Mouse (Mus musculus): ENCODE measurements at regions not wholly inside any gene's neighbourhood (a gene's known extent, or its start where the extent isn't known, plus 50 kb on each side); places are given as distances from the start of the nearest gene placed in this dataset.

- no peaks in the 10 kb centered on the region for H3K9me3 ChIP-seq (replicated peaks)
- H3K4me1 ChIP-seq (ENCODE audit: insufficient read depth, low read depth, low read length) = peaks cover 10% of the 10 kb centered on the region
- H3K4me3 ChIP-seq (ENCODE audit: low read depth, low read length) = no peak overlapping the region
- no peak for TF ChIP-seq TAL1 (conservative IDR thresholded peaks at IDR 0.05; ENCODE audit: low read depth, low read length)
- no peak for TF ChIP-seq POLR2AphosphoS5 (IDR thresholded peaks at IDR 0.05; ENCODE audit: insufficient replicate concordance, low read depth, low read length)
- no peak for TF ChIP-seq CTCF (IDR thresholded peaks at IDR 0.05; ENCODE audit: low read depth, low read length)
- no peak for TF ChIP-seq GATA2 (IDR thresholded peaks at IDR 0.05; ENCODE audit: borderline replicate concordance, low read depth, low read length)
- TF ChIP-seq GATA1 (IDR thresholded peaks at IDR 0.05; ENCODE audit: borderline replicate concordance, low read length) = no peak
- ATAC-seq (ENCODE audit: extremely low read depth, insufficient number of reproducible peaks, low FRiP score, poor library complexity, severe bottlenecking) (no peak), DNase-seq (ENCODE audit: low spot score) (no peak)
- no peaks in the 10 kb centered on the region for H3K36me3 ChIP-seq (replicated peaks)
- H3K27me3 ChIP-seq (ENCODE audit: insufficient read depth, low read length) = no peaks in the 10 kb centered on the region
Observed at GRCm38 (mm10) chrX:93888480-93888879, 56.5 kb upstream of the Pdk3 start.

GRCm38 (mm10) chrX:93888966-93889365 is 57.0 kb upstream of the Pdk3 start:
- DNase-seq (ENCODE audit: low spot score) = no peak
- H3K27me3 ChIP-seq (ENCODE audit: insufficient read depth, low read length) = no peaks in the 10 kb centered on the region
- no peaks in the 10 kb centered on the region for H3K9me3 ChIP-seq (replicated peaks)
- no peak overlapping the region for H3K4me3 ChIP-seq (ENCODE audit: low read depth, low read length)
- peaks cover 10% of the 10 kb centered on the region for H3K4me1 ChIP-seq (ENCODE audit: insufficient read depth, low read depth, low read length)
- ATAC-seq (ENCODE audit: extremely low read depth, insufficient number of reproducible peaks, low FRiP score, poor library complexity, severe bottlenecking) = no peak
- TF ChIP-seq GATA2 (IDR thresholded peaks at IDR 0.05; ENCODE audit: borderline replicate concordance, low read depth, low read length) (no peak), GATA1 (IDR thresholded peaks at IDR 0.05; ENCODE audit: borderline replicate concordance, low read length) (no peak), TAL1 (conservative IDR thresholded peaks at IDR 0.05; ENCODE audit: low read depth, low read length) (no peak)
- no peaks in the 10 kb centered on the region for H3K36me3 ChIP-seq (replicated peaks)

- Histone ChIP-seq H3K36me3 (replicated peaks) (no peaks in the 10 kb centered on the region), H3K4me3 (ENCODE audit: low read depth, low read length) (no peak overlapping the region), H3K9me3 (replicated peaks) (no peaks in the 10 kb centered on the region), H3K27me3 (ENCODE audit: insufficient read depth, low read length) (no peaks in the 10 kb centered on the region), H3K4me1 (ENCODE audit: insufficient read depth, low read depth, low read length) (peaks cover 10% of the 10 kb centered on the region)
- TF ChIP-seq POLR2AphosphoS5 (IDR thresholded peaks at IDR 0.05; ENCODE audit: insufficient replicate concordance, low read depth, low read length) (no peak), CTCF (IDR thresholded peaks at IDR 0.05; ENCODE audit: low read depth, low read length) (peak; percentile 62)
- ATAC-seq (ENCODE audit: extremely low read depth, insufficient number of reproducible peaks, low FRiP score, poor library complexity, severe bottlenecking) = no peak
- DNase-seq (ENCODE audit: low spot score) = no peak
Observed at GRCm38 (mm10) chrX:93889394-93890042, 57.5 kb upstream of the Pdk3 start.

GRCm38 (mm10) chrX:93896838-93897820 is 65.1 kb upstream of the Pdk3 start:
- ATAC-seq (ENCODE audit: extremely low read depth, insufficient number of reproducible peaks, low FRiP score, poor library complexity, severe bottlenecking) (peak; percentile 91), DNase-seq (ENCODE audit: low spot score) (no peak)
- H3K36me3 ChIP-seq (replicated peaks) = no peaks in the 10 kb centered on the region
- no peak overlapping the region for H3K4me3 ChIP-seq (ENCODE audit: low read depth, low read length)
- H3K4me1 ChIP-seq (ENCODE audit: insufficient read depth, low read depth, low read length) = peaks cover 35% of the 10 kb centered on the region
- no peaks in the 10 kb centered on the region for H3K27me3 ChIP-seq (ENCODE audit: insufficient read depth, low read length)
- H3K9me3 ChIP-seq (replicated peaks) = no peaks in the 10 kb centered on the region
- TF ChIP-seq TAL1 (conservative IDR thresholded peaks at IDR 0.05; ENCODE audit: low read depth, low read length) (peak; percentile 57), GATA2 (IDR thresholded peaks at IDR 0.05; ENCODE audit: borderline replicate concordance, low read depth, low read length) (no peak)

- H3K9me3 ChIP-seq (replicated peaks) = no peaks in the 10 kb centered on the region
- DNase-seq (ENCODE audit: low spot score) = no peak
- peak; percentile 78 for ATAC-seq (ENCODE audit: extremely low read depth, insufficient number of reproducible peaks, low FRiP score, poor library complexity, severe bottlenecking)
- no peaks in the 10 kb centered on the region for H3K36me3 ChIP-seq (replicated peaks)
- no peak overlapping the region for H3K4me3 ChIP-seq (ENCODE audit: low read depth, low read length)
- no peak for TF ChIP-seq GATA1 (IDR thresholded peaks at IDR 0.05; ENCODE audit: borderline replicate concordance, low read length)
- peak; percentile 31 for TF ChIP-seq TAL1 (conservative IDR thresholded peaks at IDR 0.05; ENCODE audit: low read depth, low read length)
- no peaks in the 10 kb centered on the region for H3K27me3 ChIP-seq (ENCODE audit: insufficient read depth, low read length)
- H3K4me1 ChIP-seq (ENCODE audit: insufficient read depth, low read depth, low read length) = peaks cover 43% of the 10 kb centered on the region
Observed at GRCm38 (mm10) chrX:93903209-93903608, 65.2 kb upstream of the AU015836 start.

GRCm38 (mm10) chrX:93905531-93905930 is 62.9 kb upstream of the AU015836 start:
- H3K36me3 ChIP-seq (replicated peaks) = no peaks in the 10 kb centered on the region
- no peaks in the 10 kb centered on the region for H3K9me3 ChIP-seq (replicated peaks)
- no peak overlapping the region for H3K4me3 ChIP-seq (ENCODE audit: low read depth, low read length)
- no peak for ATAC-seq (ENCODE audit: extremely low read depth, insufficient number of reproducible peaks, low FRiP score, poor library complexity, severe bottlenecking)
- TF ChIP-seq TAL1 (conservative IDR thresholded peaks at IDR 0.05; ENCODE audit: low read depth, low read length) = no peak
- TF ChIP-seq CTCF (IDR thresholded peaks at IDR 0.05; ENCODE audit: low read depth, low read length) = no peak
- TF ChIP-seq POLR2AphosphoS5 (IDR thresholded peaks at IDR 0.05; ENCODE audit: insufficient replicate concordance, low read depth, low read length) = no peak
- TF ChIP-seq GATA2 (IDR thresholded peaks at IDR 0.05; ENCODE audit: borderline replicate concordance, low read depth, low read length) = no peak
- no peak for TF ChIP-seq GATA1 (IDR thresholded peaks at IDR 0.05; ENCODE audit: borderline replicate concordance, low read length)
- peaks cover 37% of the 10 kb centered on the region for H3K4me1 ChIP-seq (ENCODE audit: insufficient read depth, low read depth, low read length)
- DNase-seq (ENCODE audit: low spot score) = no peak
- no peaks in the 10 kb centered on the region for H3K27me3 ChIP-seq (ENCODE audit: insufficient read depth, low read length)
